Mouse (Mus musculus) cerebellum, postnatal 25 days (tissue): ENCODE measurements at regions not wholly inside any gene's neighbourhood (a gene's known extent, or its start where the extent isn't known, plus 50 kb on each side); places are given as distances from the start of the nearest gene placed in this dataset.

Experiments
- DNase-seq, 2 experiments: peaks; one replicate each; pipeline ENCODE4 v3.0.0; 2021; ENCODE audit warnings: mixed read lengths in 2 of 2

GRCm38 (mm10) chr2:145003509-145003908 is 164.0 kb upstream of the Slc24a3 start:
- no peak for DNase-seq

DNA sequence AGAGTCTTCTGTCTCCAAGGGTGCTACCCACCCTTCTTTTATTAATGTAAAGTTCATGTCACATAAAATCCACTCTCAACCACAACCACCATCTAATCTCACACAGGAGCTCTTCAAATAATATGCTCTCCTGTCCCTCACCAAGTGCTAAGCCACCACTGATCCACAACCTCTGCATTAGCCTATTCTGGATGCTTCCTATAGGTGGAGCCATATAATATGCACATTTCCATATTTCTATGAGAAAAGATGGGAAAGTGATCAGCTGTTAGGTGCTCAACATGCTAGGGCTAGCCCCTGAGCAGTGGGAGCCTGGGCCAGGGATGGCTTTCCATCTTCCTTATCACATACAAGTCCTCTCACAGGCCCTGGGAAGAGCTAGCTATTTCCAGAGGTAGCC is 156.9 kb upstream of the Slc24a3 start:
- DNase-seq: no peak

DNA sequence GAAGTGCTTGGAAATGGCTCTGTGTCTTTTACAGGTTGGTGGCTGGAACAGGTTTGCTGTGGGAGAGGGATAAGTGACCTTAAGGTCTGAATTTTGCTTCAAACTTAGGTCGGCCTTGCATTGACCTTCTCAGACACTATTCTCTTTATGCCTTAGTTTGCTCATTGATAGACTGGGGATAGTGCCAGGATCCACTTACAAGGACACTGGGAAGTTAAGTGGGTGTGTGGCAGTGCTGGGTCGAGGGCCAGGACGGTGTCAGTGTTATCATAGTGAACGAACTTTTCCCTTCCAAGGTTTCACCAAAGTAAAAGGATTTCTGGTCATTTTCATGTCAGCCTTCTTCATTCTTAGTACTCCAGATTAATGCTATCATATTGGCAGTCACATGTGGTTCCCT is 156.3 kb upstream of the Slc24a3 start:
- no peak for DNase-seq

- DNase-seq: no peak
Measured at GRCm38 (mm10) chr2:145015951-145016350, 151.6 kb upstream of the Slc24a3 start.

DNA sequence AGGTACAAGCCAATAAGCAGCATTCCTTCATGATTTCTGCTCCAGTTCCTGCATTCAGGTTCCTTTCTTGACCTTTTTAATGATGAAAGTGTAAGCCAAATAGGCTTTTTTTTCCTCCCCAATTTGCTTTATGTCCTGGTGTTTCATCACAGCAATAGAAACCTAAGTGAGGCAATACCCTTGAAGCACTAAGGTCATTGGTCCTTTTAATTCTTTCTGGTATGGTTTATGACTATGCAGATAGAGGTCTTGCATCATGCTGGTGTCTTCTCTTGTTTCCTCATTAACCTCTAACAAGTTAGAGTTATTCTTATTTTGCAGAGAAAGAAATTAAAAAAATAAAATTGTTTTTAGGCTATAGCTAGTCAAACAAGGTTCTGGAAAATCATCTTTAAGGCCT is 150.6 kb upstream of the Slc24a3 start:
- no peak for DNase-seq

DNA sequence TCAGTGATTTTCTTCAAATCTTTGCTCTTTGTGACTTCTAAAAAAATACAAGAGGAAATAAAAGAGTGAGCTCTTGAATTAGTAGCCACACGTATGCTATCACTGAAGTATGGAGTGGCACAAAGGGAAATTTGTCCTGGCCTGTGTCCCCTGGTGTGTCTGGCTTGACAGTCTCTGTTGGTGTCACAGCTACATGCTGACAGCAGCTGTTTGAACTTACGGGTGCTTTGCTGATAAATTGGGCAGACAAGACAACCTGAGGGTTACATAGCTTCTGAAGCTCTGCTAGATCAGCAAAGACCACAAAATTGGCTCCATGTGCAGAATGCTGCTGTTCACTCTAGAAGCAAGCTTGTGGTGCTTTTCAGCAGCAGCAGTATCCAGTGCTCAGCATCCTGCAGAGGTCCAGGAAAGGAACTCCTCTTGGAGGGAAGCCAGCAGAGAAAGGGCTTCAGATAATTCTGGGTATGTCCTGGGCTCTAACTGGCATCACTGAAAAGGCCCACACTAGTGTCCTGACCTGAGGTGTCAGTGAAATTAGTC is 149.9 kb upstream of the Slc24a3 start:
- no peak for DNase-seq

- DNase-seq: no peak
Measured at GRCm38 (mm10) chr2:145047743-145048142, 119.8 kb upstream of the Slc24a3 start.

- DNase-seq: no peak
Measured at GRCm38 (mm10) chr2:145049655-145050376, 117.7 kb upstream of the Slc24a3 start.

DNA sequence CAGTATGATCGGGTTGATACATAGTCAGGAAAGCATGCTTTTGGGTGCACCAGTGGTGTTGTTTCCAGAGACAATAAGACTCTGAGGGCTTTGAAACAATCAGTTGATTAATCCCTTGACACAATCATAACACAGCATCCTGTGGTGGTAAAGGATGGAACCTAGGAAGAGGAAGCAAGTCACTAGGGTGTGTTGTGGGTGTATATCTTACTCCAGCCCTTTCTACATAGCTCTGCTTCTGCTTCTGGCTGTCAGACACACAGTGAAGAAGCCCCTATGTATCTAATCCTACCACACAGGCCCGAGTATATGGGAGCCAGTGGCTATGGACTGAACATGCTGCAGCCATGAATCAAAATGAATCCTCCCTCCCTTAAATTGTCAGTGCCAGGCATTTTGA is 115.1 kb upstream of the Slc24a3 start:
- DNase-seq: no peak

- DNase-seq: peak; percentile 73 to 81
Measured at GRCm38 (mm10) chr2:145056219-145056618, 111.3 kb upstream of the Slc24a3 start.

DNA sequence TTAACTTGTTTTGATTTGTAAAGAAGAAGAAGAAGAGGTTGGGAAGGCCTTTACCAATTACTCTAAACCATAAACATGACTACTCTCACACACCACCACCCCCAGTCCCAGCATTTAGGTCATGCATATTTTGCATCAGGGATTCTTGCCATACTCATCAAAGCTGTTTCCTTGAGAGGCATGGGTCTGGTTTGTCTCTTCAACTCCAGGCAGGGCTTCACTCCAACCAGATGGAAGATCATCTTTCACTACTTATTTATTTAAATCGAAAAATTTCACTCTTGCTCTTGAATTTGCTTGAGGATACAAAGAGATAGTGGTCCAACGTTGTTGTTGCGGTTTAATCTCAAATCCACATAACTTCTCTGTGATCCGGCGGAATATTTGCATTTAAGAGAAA is 110.8 kb upstream of the Slc24a3 start:
- DNase-seq: no peak

DNA sequence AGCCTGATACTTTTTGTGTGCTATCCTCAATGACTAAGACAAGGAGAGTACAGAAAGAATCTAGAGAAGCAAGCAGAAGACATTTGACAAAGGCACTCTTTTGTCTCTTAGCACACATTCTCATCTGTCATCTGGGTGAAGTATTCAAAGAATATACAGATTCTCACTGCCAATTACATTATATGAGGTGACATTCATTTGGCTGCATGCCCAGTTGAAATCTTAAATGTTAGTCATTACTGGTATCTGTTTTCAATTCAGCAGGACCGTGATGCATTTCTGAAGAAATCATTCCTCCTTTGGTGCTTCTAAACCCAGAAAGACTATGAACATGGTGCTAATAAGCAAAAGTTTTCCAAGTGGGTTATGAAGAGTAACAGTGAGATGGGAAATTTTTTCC is 97.6 kb upstream of the Slc24a3 start:
- no peak for DNase-seq

DNA sequence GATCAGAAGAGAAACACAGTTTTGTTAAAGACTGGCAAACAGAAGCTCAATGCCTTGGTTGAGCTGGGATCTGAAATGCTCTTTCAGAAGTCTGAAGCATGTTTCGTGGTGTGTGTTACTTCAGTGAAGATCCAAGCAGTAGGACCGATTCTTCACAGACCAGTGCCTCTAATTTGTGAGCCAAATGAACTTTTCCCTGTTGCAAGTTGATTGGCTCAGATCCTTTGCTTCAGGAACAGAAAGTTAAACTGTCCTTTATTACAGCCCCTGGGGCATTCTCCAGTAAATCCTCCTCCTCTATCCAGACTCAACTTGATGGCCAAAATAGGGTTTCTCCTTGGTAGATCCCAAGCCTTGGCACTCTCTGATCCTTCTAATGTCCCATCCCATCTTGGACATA is 85.6 kb upstream of the Slc24a3 start:
- no peak for DNase-seq

DNA sequence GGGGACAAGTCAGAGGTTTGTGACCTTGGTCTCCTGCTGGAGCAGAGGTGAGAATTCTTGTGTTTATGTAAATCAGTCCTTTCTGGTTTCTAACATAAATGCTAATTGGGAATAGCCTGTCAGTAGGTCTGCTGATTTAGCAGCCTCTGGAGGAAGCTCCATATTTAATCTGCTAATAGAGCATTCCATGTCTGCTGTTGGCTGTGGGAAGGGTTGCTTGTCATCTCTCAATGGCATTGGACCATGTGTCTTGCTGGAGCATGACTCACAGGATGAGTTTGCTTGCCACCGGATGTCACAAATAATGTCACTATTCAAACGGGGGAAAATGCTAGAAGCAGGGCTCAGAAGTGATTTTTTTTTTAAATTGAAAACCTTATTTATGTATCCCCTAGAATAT is 82.9 kb upstream of the Slc24a3 start:
- DNase-seq: no peak

DNA sequence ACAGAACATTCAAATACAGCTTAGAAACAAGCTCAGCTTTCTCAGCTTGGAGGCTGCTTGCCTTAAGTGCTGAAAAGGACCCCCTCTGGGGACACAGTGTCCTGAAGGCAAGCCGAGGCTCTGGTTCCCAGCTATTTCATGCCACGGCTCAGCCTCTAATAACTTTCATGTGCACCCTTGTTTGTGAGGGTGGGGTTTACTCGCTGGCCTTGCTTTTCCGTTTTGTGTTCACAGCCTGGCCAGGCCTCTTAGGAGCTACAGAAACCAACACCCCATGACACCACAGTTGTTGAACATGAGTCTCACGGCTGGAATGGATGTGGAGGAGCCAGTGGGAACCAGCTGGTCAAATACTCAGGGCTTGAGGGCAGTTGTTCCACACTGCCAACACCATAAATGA is 81.4 kb upstream of the Slc24a3 start:
- no peak for DNase-seq

GRCm38 (mm10) chr2:145103295-145103694 is 64.3 kb upstream of the Slc24a3 start:
- peak; percentile 79 to 84 for DNase-seq

GRCm38 (mm10) chr2:145111615-145112014 is 55.9 kb upstream of the Slc24a3 start:
- no peak for DNase-seq

- DNase-seq: no peak
Measured at GRCm38 (mm10) chr2:145115043-145115442, 52.5 kb upstream of the Slc24a3 start.
